Mouse (Mus musculus): ENCODE data around the gene Mucl3.

- TF ChIP-seq CTCF (IDR thresholded peaks at IDR 0.05; ENCODE audit: low read depth) (no peak), EP300 (IDR thresholded peaks at IDR 0.05; ENCODE audit: low read depth) (no peak)
Measured at GRCm38 (mm10) chr17:35626537-35626936, 17.0 kb downstream of the Mucl3 start, which contains the start of gene Gm9573.

Data from liver, postnatal 0 days (tissue).